Mouse (Mus musculus): ENCODE results near the gene Thada. TPM values are rescaled to one million over a fixed set of nuclear protein-coding genes. Genes with fewer than 3 reads are reported as not detected.
A peak's percentile ranks its signal among the peaks of the same experiment; 100 is the strongest.
"Not testable (repeated sequence)": the region's sequence is repeated elsewhere in the genome, so short reads cannot be mapped to it uniquely, and the experiment has no call there.

Thada gene
- polyA plus RNA-seq, 1 experiment, result 6.0 TPM

DNA sequence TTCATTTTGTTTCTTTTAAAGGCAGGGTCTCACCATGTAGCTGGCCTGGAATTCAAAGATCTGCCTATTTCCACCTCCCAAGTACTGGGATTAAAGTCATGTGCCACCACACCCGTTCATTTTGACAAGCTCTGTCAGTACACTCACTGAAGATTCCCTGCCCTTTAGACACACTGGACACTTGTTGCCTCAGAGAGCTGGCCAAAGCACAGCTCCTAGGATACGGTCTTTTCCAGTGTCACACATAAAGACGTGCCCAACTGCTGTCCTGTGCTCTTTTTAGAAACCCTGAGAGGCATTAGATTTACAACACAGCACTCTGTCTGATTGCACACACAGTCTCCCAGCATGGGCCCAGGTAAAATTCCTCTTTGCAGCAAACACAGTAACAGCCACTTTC is 248.3 kb downstream of the Thada start:
- no peak for DNase-seq (ENCODE audit: low spot score)

DNA sequence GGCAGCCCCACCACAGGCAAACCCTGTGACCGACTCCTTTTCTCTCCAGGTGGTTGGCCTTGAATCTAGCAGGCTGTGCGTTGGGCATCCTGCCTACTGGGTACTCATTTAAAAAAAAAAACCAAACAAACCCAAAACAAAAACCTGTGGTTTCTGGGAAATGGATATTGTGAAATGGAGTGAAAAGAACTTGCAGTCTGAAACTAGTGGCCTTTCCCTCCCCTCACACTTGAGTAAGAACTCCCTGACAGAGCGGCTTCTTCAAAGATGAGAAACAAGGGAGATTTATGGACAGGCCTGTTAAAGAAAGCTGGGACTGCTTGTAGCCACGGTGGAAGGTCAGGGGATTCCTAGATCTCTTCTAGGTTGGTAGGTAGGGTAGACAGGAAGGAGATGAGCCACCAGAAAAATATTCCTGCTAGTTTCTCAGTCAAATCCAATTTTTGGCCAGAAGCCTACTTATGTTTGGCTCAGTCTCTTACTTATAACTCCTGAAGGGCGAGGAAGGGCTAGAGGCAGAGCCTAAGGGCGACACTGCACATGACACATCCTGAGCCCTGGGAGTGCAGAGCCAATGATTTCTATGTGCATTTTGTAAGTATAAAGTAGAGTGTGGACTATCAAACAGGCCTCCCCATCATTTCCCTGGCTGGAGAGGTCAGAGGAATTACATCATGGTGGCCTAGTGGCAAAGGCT is 250.6 kb downstream of the Thada start:
- DNase-seq (ENCODE audit: low spot score), result no peak

DNA sequence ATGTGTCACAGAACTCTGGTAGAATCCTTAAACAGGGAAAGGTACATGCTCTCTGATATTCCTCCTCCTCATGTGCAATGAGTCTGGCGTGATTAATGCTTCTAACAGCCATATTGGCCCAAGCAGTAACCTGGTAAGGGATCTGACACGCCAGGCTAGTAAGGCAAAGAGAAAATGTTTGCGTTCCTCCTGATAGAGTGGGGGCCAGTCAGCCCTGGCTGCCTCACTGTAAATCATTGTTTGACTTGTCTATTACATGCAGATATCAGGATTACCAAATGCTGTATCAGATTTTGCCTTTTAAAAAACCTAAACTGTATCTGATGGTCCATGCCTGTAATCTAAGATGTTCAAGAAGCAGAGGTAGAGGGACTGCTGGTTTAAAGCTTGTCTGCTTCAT is 252.5 kb downstream of the Thada start:
- no peak for DNase-seq (ENCODE audit: low spot score)

DNA sequence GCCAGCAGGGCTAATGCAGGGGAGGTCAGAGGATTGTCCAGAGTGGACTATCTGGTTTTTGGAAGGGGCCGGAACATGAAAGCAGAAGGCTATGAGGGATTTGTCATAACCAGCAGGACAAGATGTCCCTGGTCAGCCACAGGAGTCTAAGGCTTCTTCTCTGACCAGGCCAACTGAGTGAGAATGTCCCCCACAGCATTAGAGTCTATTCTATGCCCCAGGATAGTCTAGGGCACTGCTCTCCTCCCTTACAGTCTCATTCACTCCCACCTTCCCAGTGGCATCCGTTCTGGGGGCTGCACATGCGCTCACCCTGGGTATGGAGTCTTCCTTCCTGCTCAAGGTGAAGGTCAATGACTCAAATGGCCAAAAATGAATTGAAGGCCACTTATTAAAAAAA is 258.4 kb downstream of the Thada start:
- no peak for DNase-seq (ENCODE audit: low spot score)

DNA sequence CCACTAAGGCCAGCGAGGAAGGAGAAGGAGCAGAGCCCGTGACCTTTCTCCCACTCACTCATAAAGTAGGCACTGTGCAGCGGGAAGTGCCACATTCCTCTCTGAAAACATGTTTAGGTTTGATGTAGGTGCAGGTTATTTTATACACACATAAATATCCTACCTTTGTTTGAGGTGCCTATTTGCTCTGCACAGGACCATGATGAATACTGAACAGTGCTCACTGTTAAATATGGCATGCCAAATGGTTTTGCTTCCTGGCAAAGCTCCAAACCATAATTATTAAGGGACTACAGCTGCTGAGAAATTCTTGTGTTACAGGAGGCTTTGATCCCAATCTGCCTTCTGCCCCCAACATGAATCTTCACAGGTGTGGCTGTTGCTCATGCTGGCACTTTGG is 259.8 kb downstream of the Thada start:
- DNase-seq (ENCODE audit: low spot score), result no peak

DNA sequence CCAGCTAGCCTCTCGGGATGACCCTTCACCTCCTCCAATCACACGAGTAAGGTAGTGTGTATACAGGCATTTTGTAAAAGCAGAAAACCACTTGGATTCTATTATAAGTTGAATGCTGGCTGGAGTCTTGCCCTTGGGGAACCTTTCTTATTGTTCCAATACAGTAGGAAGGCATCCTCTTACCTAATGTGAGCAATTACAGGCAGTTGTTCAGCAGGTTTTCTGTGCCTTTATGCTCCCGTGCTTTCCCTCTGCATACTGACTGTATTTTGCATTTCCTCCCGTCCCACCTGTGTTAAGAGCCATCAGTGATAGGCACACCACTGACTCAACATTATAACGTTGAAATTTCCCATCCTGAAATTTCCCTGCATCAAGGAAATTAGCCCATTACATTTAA is 261.0 kb downstream of the Thada start:
- no peak for DNase-seq (ENCODE audit: low spot score)

DNA sequence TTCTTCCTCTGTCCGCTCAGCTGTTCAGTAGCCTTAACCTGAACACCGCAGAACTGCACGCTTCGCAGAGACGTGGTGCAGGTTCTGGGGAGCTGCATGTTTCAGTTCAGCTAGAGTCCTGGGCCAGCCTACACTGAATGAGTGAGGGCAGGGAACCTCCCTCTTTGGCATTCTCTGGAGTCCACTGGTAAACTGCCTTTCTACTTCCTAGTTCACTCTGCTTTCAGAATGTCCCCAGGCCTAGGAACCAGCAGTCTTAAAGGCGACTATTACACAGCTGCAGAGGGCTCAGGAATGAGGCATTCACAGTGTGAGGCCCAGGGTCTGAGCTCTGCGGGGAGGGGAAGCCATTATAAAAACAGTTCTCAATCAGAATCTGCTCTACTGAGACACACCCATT is 262.7 kb downstream of the Thada start:
- no peak for DNase-seq (ENCODE audit: low spot score)

DNA sequence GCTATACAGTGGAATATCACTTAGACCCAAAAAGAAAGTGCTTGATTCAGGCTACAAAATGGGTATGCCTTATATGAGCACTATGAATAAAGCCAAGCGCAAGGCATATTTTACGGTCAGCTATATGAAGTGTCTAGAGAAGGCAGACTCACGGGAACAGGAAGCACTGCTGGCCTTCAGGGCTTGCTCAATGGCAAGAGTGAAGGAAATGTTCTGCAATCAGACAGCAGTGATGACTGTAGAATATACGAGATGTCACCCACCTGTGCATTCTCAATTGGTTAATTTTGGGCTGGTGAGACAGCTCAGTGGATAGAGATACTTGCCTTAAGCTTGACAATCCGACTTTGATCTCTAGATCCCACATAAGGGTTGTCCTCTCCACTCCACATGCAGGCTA is 264.8 kb downstream of the Thada start:
- DNase-seq (ENCODE audit: low spot score), result no peak

DNA sequence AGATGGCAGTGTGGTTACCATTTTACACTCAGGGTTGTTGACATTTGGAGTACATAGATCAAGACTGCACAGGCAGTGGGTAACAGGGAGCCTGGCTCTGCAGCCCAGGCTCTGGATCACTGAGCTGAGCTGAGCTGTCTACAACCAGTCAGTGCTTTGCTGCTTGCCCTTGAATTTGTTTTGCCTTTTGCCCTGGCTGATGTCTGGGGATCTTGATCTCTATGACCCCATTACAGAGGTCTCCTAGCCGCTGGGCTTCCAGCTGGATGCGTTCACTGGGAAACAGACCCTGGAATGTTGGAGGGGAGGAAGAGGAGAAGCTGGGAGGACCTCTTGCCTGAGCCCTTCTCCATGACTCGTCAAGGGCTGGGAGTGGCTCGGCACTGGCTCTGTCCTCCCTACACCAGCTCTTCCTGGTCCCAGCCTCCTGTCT is 268.1 kb downstream of the Thada start:
- DNase-seq (ENCODE audit: low spot score), result no peak

DNA sequence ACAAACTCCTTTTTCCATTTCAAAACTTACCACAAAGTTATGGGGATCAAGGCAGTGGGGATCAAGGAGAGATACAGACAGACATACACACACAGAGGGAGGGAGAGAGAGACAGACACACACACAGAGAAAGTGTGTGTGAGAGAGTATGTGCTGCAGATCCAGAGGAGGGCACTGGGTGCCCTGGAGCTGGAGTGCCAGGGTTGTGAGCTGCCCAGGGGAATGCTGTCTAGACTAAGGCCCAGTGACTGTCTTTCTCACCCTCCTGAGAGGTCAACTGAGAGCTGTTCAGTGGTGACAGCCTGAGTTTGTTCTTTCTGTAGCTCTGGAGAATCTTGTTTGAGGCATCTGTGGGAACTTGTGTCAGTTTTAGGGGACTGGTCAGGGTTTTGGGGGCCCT is 269.7 kb downstream of the Thada start:
- DNase-seq (ENCODE audit: low spot score), result no peak

DNA sequence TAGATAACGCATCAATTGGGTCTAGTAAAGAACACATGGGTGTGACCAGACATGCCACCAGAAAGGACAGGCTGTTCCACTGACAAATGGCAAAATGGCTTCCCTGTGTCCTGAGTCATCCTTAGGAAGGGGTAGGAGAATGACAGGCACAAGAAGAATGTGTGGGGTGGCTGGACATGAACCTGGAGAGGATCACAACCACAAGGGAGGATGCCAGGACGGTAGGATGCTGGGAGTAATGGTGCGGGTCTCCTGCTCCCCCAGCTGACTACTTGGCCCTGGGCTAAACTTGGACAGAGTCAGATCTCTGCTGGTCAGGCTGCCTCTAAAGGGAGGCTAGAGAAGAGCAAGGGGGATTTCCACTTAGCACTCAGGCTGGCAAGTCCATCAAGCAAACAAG is 270.2 kb downstream of the Thada start:
- peak; percentile 15 for DNase-seq (ENCODE audit: low spot score)

DNA sequence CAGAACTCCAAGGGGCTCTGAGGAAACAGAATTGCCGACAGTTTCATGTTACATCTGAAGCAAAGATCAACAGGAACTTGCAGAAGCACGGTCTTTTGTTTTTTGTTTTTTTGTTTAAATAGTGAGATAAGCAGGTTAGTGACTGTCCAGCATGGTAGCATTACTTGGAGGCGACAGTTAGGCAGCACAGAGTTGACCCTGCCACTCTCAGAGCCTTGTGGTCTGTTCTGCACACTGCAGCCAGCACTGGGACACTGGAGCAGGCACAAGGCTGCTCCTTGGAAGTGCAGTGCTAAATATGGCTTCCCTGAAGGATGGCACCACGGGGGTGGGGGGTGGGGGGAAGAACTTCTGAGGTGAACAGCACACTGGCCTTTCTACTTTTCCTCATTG is 271.0 kb downstream of the Thada start:
- DNase-seq (ENCODE audit: low spot score), result peak; percentile 16

DNA sequence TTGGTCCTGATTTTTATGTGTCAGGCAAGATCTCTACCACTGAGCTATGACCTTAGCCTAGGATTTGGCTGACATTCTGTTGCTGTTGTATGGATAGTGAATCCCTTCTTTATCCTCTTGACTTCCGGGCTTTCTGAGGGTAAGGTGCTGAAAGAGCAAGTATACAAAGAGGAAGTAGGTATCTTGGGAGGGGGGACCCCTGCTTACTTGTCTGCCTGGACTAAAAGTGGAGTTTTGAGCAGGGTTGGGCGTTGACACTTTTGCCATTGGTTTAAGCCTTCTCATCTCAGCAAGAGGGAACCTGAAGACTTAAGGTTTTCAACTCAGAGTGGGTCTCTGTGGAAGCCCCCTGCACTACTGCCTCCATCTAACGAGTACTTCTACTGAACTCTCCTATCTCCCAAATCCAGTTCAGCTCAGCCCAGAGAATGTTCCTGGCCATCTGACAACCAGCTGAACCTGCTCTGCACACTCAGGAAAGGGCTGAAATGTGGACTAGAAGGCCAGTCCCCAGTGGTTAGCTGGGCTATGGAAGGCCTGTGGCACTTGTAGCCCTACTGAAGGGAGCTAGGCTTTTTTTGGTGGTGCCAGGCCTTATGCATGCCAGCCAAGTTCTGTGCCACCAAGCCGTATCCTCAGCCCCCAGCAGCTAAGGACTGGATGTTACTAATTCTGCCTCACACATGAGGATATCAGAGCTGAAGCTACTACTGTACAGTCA is 271.6 kb downstream of the Thada start:
- DNase-seq (ENCODE audit: low spot score), result no peak

DNA sequence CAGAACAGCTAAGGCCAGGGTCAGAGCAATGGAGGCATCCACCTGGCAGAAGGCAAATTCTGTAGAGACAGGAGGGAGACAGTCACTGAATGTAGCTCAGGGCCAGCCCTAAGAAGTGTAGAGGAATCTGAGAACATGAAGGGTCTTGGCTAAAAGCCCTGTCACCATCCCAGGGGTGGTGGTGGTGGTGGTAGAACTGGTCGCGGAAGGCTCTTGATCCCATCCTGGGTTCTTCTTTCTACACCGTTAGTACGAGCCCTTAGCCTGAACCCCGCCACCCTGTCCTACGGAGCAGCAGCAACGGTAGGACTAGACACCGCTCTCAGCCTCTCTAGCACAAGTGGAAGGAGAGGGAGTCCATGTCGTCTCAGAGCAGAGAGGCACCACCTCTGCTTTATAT is 272.6 kb downstream of the Thada start:
- DNase-seq (ENCODE audit: low spot score), result no peak

DNA sequence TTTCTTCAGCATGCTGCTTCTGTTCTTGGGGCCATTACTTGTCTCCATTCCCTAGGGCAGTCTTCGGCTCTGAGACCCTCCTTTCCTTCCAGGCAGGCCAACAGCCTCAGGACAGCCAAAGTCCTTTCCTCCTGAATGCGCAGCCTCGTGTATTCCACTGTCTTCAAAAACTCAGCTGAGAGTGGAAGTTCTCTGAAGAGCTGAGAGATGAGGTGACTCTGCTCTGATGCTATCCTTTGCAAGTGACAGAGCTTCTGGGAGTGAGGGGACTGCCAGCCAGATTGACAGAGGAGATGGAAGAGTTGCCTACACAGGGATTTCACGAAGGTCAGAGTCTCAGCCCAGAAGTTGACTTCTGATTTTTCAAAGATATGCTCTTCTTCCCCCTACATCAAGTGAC is 274.1 kb downstream of the Thada start:
- no peak for DNase-seq (ENCODE audit: low spot score)

DNA sequence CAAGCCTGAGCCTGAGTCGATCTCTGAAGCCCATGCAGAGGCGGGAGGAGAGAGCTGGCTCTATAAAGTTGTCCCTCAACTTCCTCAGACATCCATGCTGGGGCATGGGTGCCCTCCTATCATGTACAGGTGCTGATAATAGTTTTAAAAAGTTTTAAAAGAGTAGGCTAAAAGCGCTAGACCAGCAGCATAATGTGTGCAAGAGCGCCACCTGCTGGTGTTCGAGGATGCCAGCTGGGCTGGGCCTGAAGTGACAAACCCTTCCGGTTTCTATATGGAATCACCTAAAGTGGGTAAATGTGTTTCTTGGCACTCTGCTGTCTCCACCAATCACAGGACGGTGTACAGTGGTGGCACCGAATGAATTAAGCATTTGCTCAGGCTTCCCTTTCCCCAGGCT is 275.1 kb downstream of the Thada start:
- peak; percentile 81 for DNase-seq (ENCODE audit: low spot score)

DNA sequence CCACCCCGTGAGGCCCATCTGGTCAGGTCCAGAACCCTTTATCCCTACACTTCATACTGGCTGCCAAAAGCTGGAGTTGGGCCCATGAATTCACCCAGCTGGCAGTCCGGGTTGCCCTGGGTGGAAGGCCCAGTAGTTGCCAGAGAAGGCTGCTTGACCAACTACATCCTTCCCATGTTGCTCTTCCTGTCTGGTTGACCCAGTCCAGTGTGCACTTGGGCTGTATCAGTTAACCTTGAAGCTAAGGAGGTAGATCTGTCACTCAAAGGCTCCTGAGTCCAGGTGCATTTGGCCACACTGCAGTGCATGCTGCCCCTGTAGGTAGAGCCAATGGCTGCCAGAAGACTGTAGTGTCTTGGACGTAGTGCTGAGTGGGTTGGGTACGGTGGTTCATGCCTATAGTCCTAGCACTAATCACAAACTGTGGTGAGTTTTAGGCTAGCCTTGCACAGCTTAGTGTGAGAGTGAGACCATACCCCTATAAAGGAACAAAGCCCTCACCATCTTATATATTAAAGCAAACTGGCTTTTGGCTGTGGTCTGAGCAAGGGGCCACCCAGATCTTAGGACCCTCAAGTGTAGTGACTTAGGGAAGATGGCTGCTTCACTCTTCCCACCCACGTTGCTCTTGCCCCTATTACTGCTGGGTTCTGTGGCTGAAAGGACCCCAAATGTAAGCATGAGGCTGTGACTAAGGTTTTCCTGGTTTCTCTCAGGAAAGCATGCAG is 276.7 kb downstream of the Thada start:
- DNase-seq (ENCODE audit: low spot score), result no peak

DNA sequence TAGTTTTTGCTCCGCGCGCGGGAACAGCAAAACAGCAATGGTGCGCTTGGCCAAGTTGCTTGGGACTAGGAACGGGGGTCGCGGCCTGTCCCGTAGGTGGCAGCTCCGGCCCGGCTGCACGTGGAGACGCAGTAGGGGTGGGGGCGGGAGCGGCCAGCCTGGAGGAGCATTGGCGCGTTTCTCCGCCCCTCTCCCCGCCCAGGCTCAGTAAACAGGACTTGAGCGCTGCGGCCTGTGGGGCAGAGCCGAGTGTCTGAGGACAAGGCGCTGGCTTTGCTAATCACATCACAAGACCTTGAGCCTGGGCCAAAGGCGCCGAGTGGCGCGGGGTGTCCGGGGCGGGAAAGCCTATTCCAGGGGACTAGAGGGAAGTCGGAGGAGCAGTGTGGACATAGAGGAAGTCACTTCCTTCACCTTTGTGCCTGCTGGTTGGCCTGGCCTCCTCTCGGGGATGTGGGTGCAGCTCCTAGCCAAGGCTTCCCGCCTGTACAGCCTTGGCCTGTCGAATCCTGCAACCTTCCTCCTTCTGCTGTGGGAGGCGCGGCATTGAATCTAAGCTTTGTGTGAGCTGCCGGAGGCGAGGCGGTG is 277.5 kb downstream of the Thada start:
- DNase-seq (ENCODE audit: low spot score), result peak; percentile 92

DNA sequence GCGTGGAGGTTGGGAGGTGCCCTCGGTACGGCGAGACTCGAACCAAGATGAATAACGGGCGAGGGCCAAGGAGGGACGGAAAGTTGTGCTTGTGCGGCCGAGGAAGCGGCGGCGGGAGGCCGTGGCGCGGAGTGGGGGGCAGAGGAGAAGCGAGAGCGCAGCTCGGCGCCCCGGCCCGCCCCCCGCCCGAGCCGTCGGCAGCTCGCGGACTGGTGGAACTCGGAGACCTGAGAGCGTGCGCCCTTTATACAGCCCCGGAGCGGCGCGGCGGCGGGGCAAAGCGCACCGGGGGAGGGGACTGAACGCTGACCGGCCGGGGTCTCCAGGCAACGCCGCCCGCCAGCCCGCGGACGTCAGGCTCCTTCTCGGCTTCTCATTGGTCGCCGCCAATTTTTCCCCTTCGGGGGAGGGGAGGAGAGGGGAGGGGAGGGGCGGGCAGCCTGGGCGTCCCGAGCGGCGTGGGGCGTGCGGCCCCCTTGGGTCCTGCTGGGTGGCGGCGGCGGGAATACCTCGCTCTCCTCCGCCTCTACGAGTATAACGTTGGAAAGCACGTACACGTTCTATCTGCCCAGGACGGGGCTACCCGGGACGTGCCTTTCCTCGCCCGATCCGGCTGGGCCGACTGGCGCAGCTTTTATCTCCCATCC is 278.2 kb downstream of the Thada start, which contains the start of gene Zfp36l2:
Gene Zfp36l2 (minus strand): TSS at position 221 of the 647 bp plus-strand sequence.
- peak; percentile 99 for DNase-seq (ENCODE audit: low spot score)

DNA sequence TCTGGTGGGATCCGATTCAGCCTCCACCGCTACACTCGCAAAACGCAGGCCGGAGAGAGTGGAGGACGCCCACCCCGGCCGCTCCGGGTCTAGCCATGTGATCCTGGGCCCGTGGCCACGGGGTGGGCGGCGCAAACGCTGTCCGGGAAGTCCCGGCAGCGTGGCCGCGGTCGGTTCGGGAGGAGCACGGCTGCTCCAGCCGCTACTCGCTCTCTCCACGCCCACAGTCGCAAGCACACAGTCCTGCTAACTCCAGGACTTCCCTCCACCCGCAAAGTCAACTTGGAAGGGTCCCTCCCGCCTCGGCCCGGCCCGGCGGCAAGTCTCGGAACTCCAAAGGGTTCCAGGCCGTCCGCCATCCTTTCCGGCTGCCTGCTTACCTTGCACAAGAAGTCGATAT is 278.7 kb downstream of the Thada start:
- not testable (repeated sequence) for DNase-seq (ENCODE audit: low spot score)

DNA sequence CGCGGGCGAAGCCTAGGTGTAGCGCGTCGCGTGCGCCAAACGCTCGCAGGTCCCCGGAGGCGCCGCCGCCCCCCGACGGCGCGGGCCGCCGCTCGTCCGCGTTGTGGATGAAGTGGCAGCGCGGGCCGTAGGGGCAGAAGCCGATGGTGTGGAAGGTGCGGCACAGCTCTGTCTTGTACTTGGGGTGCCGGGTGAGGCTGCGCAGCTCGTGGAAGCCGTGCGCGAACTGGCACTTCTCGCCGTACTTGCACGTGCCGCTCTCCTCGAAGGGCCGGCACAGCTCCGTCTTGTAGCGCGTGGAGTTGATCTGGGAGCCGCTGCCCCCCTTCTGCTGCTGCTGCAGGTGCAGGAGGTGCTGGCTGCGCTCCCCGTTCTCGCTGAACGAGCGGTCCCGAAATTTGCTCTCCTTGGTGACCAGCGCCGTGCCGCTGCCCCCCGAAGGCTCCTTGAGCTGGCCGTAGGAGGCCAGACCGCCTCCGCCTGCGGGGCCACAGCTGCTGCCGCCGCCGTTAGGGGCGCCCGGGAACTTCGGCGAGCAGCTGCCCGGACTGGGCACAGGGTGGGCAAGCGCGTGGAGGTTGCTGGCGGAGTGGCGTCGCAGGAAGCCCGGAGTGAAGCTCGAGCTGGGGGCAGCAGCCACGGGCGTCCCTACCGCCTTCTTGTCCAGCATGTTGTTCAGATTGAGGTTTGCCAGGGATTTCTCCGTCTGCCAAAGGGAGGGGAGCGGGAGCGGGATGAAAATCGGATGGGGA is 279.4 kb downstream of the Thada start:
- peak; percentile 70 for DNase-seq (ENCODE audit: low spot score)
